Mouse (Mus musculus): ENCODE data around the gene Rep15. TPM values are rescaled to one million over a fixed set of nuclear protein-coding genes. Genes with fewer than 3 reads are reported as not detected.

Gene Rep15
- total RNA-seq, 2 experiments from 2014 or later: 1.6 to 1.9 TPM

- peak in 1 of 2 experiments; percentile 7 for DNase-seq
These were observed 2.1 kb upstream of the Rep15 start for GRCm38 (mm10) chr6:147030096-147030885.

- DNase-seq: peak; percentile 86 to 88
These were observed 10.2 kb downstream of the Rep15 start, which contains the start of gene Mrps35 for GRCm38 (mm10) chr6:147042291-147043290. Gene Mrps35 (plus strand): TSS chr6:147042764.

- no peak for DNase-seq
These were observed 11.2 kb downstream of the Rep15 start for GRCm38 (mm10) chr6:147043633-147044032.

- DNase-seq: no peak
These were observed 16.9 kb downstream of the Rep15 start for GRCm38 (mm10) chr6:147049239-147049805.

GRCm38 (mm10) chr6:147051666-147052065, 19.3 kb downstream of the Rep15 start:
- DNase-seq: no peak

GRCm38 (mm10) chr6:147052440-147052839, 20.1 kb downstream of the Rep15 start:
- DNase-seq: no peak

- no peak for DNase-seq
These were observed 21.6 kb downstream of the Rep15 start for GRCm38 (mm10) chr6:147053785-147054646.

- DNase-seq: no peak
These were observed 23.1 kb downstream of the Rep15 start for GRCm38 (mm10) chr6:147055374-147055977.

- DNase-seq: no peak
These were observed 26.9 kb downstream of the Rep15 start for GRCm38 (mm10) chr6:147059326-147059725.

GRCm38 (mm10) chr6:147061630-147062029, 29.2 kb downstream of the Rep15 start:
- no peak for DNase-seq

- DNase-seq: no peak
These were observed 29.6 kb downstream of the Rep15 start for GRCm38 (mm10) chr6:147062034-147062433.

- DNase-seq: no peak
These were observed 30.3 kb downstream of the Rep15 start for GRCm38 (mm10) chr6:147062694-147063093.

GRCm38 (mm10) chr6:147064226-147064943, 32.0 kb downstream of the Rep15 start:
- DNase-seq: no peak

- no peak for DNase-seq
These were observed 32.5 kb downstream of the Rep15 start for GRCm38 (mm10) chr6:147064944-147065261.

GRCm38 (mm10) chr6:147075808-147076387, 43.5 kb downstream of the Rep15 start:
- no peak for DNase-seq

GRCm38 (mm10) chr6:147076878-147077277, 44.5 kb downstream of the Rep15 start:
- no peak for DNase-seq

GRCm38 (mm10) chr6:147079919-147080318, 47.5 kb downstream of the Rep15 start:
- DNase-seq: no peak
